9 mouse cellular contexts compared by ENCODE assay signal in genomic region chr7:132471327-132471726, GRCm38 (mm10).
DNase-seq lines count a peak whose midpoint lies in the region; ATAC-seq and TF ChIP-seq lines count a peak whose summit lies in the region.
"Had no signal": no experiment of that assay in that cellular context is flagged by ENCODE, and none has a peak within 500 bp of the region (broad histone marks: within the 10 kb centered on the region; RNA-seq: fewer than 3 reads in every experiment).

No protein-coding gene starts in this region.

- H3K27ac ChIP-seq in forebrain, postnatal 0 days (ENCODE audit: low read depth, low read length) = no peak overlapping the region
- H3K27ac ChIP-seq in forebrain, embryonic 15.5 days (replicated peaks) = no peak overlapping the region
- H3K27ac ChIP-seq in neural tube, embryonic 15.5 days (replicated peaks) = no peak overlapping the region
- H3K27ac ChIP-seq: heart, embryonic 15.5 days had no signal

- H3K4me1 ChIP-seq in forebrain, postnatal 0 days (ENCODE audit: insufficient read depth) = no peaks in the 10 kb centered on the region
- no peaks in the 10 kb centered on the region for H3K4me1 ChIP-seq in forebrain, embryonic 15.5 days
- no peaks in the 10 kb centered on the region for H3K4me1 ChIP-seq in neural tube, embryonic 15.5 days
- H3K4me1 ChIP-seq: heart, embryonic 15.5 days had no signal

- no peaks in the 10 kb centered on the region for H3K9me3 ChIP-seq in forebrain, postnatal 0 days (ENCODE audit: low read length)
- no peaks in the 10 kb centered on the region for H3K9me3 ChIP-seq in forebrain, embryonic 15.5 days
- no peaks in the 10 kb centered on the region for H3K9me3 ChIP-seq in neural tube, embryonic 15.5 days (replicated peaks)
- H3K9me3 ChIP-seq: heart, embryonic 15.5 days had no signal

- H3K4me3 ChIP-seq in forebrain, postnatal 0 days (ENCODE audit: low read depth, low read length) = no peak overlapping the region
- no peak overlapping the region for H3K4me3 ChIP-seq in forebrain, embryonic 15.5 days
- no peak overlapping the region for H3K4me3 ChIP-seq in neural tube, embryonic 15.5 days (replicated peaks)
- H3K4me3 ChIP-seq: heart, embryonic 15.5 days had no signal

- no peak for ATAC-seq in forebrain, postnatal 0 days
- ATAC-seq in forebrain, embryonic 15.5 days (replicated peaks) = no peak
- ATAC-seq in neural tube, embryonic 15.5 days (ENCODE audit: low FRiP score) = no peak

- DNase-seq in forebrain, postnatal 0 days = peak; percentile 28
- DNase-seq in testis, postnatal 10 days (ENCODE audit: low spot score) = peak; percentile 57
- DNase-seq in testis, postnatal 14 days (ENCODE audit: low spot score) = no peak
- DNase-seq in embryo, embryonic 10.5 days (ENCODE audit: low spot score) = peak; percentile 68
- DNase-seq in layer of hippocampus, adult 8-10 months (ENCODE audit: low spot score in 2 of 2) = peak; percentile 28 to 50
- DNase-seq in lung, postnatal 4 days = peak; percentile 45 to 68

- no peak overlapping the region for H3K4me2 ChIP-seq in forebrain, postnatal 0 days (ENCODE audit: low read depth)
- H3K4me2 ChIP-seq in forebrain, embryonic 15.5 days (replicated peaks) = no peak overlapping the region
- H3K4me2 ChIP-seq in neural tube, embryonic 15.5 days = no peak overlapping the region
- H3K4me2 ChIP-seq: heart, embryonic 15.5 days had no signal

- H3K9ac ChIP-seq in forebrain, postnatal 0 days = no peak overlapping the region
- H3K9ac ChIP-seq in forebrain, embryonic 15.5 days (replicated peaks) = no peak overlapping the region
- no peak overlapping the region for H3K9ac ChIP-seq in neural tube, embryonic 15.5 days (replicated peaks)
- H3K9ac ChIP-seq: heart, embryonic 15.5 days had no signal

- 57% methylated on average over 3 of the region's 3 CpGs for WGBS in forebrain, postnatal 0 days
- 53% methylated on average over 3 of the region's 3 CpGs for WGBS in forebrain, embryonic 15.5 days
- 53% methylated on average over 3 of the region's 3 CpGs for WGBS in neural tube, embryonic 15.5 days

- H3K27me3 ChIP-seq in forebrain, postnatal 0 days (ENCODE audit: insufficient read depth, low read length) = no peaks in the 10 kb centered on the region
- no peaks in the 10 kb centered on the region for H3K27me3 ChIP-seq in forebrain, embryonic 15.5 days
- no peaks in the 10 kb centered on the region for H3K27me3 ChIP-seq in neural tube, embryonic 15.5 days (replicated peaks)

- peak; percentile 56 for TF ChIP-seq CTCF in forebrain, postnatal 0 days (IDR thresholded peaks at IDR 0.05; ENCODE audit: low read depth)

- H3K36me3 ChIP-seq in forebrain, postnatal 0 days (ENCODE audit: insufficient read depth) = no peaks in the 10 kb centered on the region
- no peaks in the 10 kb centered on the region for H3K36me3 ChIP-seq in forebrain, embryonic 15.5 days
- no peaks in the 10 kb centered on the region for H3K36me3 ChIP-seq in neural tube, embryonic 15.5 days
- H3K36me3 ChIP-seq: heart, embryonic 15.5 days had no signal
